Mouse (Mus musculus): Measurements from ENCODE around the gene Insr. TPM values are rescaled to one million over a fixed set of nuclear protein-coding genes. Genes with fewer than 3 reads are reported as not detected.
"Not testable (repeated sequence)": the region's sequence is repeated elsewhere in the genome, so short reads cannot be mapped to it uniquely, and the experiment has no call there.

The Insr gene
- polyA plus RNA-seq, 1 experiment from 2014 or later, result 49.3 TPM

DNA sequence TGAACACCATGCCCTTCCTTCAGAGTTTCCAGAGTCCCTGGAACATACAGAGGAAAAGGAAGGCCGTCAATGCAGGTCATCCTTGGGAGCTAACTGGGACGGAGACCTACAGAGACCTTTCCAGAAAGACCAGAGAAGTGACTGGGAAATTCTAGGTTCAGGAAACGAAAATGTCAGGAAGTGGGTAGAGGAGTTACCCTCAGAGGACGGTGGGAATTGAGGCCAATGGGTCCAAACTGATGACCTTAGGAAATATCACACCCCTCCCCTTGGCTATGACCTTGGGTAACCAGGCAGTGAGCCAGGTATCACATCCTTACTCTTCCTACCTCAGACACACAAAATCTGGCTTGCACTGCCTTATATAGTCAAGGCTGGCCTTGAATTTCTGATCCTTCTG lies 32.1 kb upstream of the Insr start:
- Histone ChIP-seq H3K27me3 (ENCODE audit: control insufficient read depth, insufficient read depth, low read length) (no peaks in the 10 kb centered on the region), H3K36me3 (ENCODE audit: control insufficient read depth, insufficient read depth, low read length) (no peaks in the 10 kb centered on the region), H3K9me3 (ENCODE audit: control insufficient read depth, low read length) (no peaks in the 10 kb centered on the region), H3K4me1 (replicated peaks; ENCODE audit: control insufficient read depth, insufficient read depth, low read length) (no peaks in the 10 kb centered on the region), H3K9ac (ENCODE audit: low read depth, low read length) (no peak overlapping the region), H3K27ac (ENCODE audit: low read depth, low read length) (no peak overlapping the region), H3K4me2 (replicated peaks; ENCODE audit: low read depth, low read length) (no peak overlapping the region), H3K4me3 (ENCODE audit: low read depth, low read length) (no peak overlapping the region)
- ATAC-seq (ENCODE audit: low FRiP score), result no peak
- 76% methylated on average over 4 of the region's 4 CpGs for WGBS
- no peak for DNase-seq (ENCODE audit: low spot score)

DNA sequence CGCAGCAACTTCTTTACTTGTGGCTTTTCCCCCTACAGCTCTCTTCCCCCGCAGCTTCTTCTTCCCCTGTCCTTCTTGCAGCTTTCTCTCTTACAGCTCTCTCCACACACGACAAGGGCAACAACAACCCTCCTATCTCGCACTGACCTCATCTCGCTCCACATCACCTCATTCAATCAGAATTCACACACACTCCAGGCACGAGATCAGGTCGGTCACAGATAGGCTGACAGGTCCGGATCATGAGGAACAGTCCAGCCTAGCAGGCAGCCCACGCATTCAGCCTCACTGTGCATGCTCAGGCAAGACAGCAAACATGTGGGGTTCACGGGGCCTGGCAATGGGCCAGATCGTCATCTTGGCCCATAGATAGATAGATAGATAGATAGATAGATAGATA lies 30.2 kb upstream of the Insr start:
- H3K9me3 ChIP-seq (ENCODE audit: control insufficient read depth, low read length), result no peaks in the 10 kb centered on the region
- no peak overlapping the region for H3K27ac ChIP-seq (ENCODE audit: low read depth, low read length)
- WGBS, result 91% methylated on average over 11 of the region's 11 CpGs
- no peaks in the 10 kb centered on the region for H3K36me3 ChIP-seq (ENCODE audit: control insufficient read depth, insufficient read depth, low read length)
- no peak overlapping the region for H3K4me2 ChIP-seq (replicated peaks; ENCODE audit: low read depth, low read length)
- no peaks in the 10 kb centered on the region for H3K4me1 ChIP-seq (replicated peaks; ENCODE audit: control insufficient read depth, insufficient read depth, low read length)
- DNase-seq (ENCODE audit: low spot score) (no peak), ATAC-seq (ENCODE audit: low FRiP score) (no peak)
- no peak overlapping the region for H3K9ac ChIP-seq (ENCODE audit: low read depth, low read length)
- H3K4me3 ChIP-seq (ENCODE audit: low read depth, low read length), result no peak overlapping the region
- no peaks in the 10 kb centered on the region for H3K27me3 ChIP-seq (ENCODE audit: control insufficient read depth, insufficient read depth, low read length)

DNA sequence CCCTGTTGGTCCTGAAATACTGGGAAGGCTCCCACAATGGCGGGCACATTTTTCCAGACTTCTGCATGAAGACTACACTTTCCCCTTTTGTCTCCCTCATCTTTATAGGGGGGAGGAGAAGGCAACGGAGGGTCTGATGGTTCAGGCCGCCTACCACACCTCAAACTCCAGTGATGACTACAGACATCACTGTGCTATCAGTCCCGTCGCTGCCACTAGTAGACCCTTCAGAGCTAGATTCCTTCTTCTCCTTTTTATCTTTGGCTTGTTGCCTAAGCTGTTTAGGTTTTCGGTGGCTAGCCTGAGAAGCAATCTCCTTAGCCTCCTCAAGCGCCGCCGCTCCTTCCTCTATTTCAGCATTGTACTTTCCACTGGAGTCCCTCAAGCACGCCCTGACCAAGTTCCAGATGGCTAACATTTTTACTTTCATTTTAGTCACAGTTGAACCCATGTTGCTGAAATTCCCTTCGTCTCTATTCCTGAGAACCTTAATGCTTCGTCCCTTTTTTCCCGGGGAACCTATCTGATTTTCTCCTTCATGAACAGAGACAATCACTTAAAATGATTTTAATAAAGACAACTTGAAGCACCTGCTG lies 28.9 kb upstream of the Insr start:
- not testable (repeated sequence) for H3K4me1 ChIP-seq (replicated peaks; ENCODE audit: control insufficient read depth, insufficient read depth, low read length); H3K27ac ChIP-seq (ENCODE audit: low read depth, low read length); H3K4me3 ChIP-seq (ENCODE audit: low read depth, low read length); H3K27me3 ChIP-seq (ENCODE audit: control insufficient read depth, insufficient read depth, low read length); H3K4me2 ChIP-seq (replicated peaks; ENCODE audit: low read depth, low read length); H3K9me3 ChIP-seq (ENCODE audit: control insufficient read depth, low read length); ATAC-seq (ENCODE audit: low FRiP score); DNase-seq (ENCODE audit: low spot score); H3K9ac ChIP-seq (ENCODE audit: low read depth, low read length); H3K36me3 ChIP-seq (ENCODE audit: control insufficient read depth, insufficient read depth, low read length)
- WGBS, result 94% methylated on average over 13 of the region's 13 CpGs

DNA sequence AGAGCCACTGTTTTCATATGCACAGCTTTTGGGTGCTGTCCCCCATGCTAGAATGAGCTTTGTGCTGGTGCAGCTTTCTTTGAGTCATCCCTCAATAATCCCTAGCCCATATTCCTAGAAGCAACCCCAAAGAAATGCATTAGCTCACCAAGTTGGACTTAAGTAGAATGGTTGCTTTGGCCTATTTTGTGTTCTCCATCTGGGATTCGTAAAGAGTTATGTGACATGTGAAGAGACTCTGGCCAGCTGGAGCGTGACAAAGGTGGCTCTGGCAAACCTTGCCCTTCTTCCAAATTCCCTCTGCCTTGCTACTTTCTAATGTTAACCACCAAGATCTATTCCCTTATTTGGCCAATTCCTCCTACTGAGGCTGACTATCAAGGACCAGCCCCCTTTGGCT lies 22.7 kb upstream of the Insr start:
- WGBS, result 78% methylated on average over 2 of the region's 2 CpGs
- H3K4me2 ChIP-seq (replicated peaks; ENCODE audit: low read depth, low read length), result no peak overlapping the region
- DNase-seq (ENCODE audit: low spot score) (no peak), ATAC-seq (ENCODE audit: low FRiP score) (no peak)
- no peaks in the 10 kb centered on the region for H3K27me3 ChIP-seq (ENCODE audit: control insufficient read depth, insufficient read depth, low read length)
- H3K36me3 ChIP-seq (ENCODE audit: control insufficient read depth, insufficient read depth, low read length), result no peaks in the 10 kb centered on the region
- no peaks in the 10 kb centered on the region for H3K4me1 ChIP-seq (replicated peaks; ENCODE audit: control insufficient read depth, insufficient read depth, low read length)
- H3K9ac ChIP-seq (ENCODE audit: low read depth, low read length), result no peak overlapping the region
- H3K27ac ChIP-seq (ENCODE audit: low read depth, low read length), result no peak overlapping the region
- H3K9me3 ChIP-seq (ENCODE audit: control insufficient read depth, low read length), result no peaks in the 10 kb centered on the region
- H3K4me3 ChIP-seq (ENCODE audit: low read depth, low read length), result no peak overlapping the region

DNA sequence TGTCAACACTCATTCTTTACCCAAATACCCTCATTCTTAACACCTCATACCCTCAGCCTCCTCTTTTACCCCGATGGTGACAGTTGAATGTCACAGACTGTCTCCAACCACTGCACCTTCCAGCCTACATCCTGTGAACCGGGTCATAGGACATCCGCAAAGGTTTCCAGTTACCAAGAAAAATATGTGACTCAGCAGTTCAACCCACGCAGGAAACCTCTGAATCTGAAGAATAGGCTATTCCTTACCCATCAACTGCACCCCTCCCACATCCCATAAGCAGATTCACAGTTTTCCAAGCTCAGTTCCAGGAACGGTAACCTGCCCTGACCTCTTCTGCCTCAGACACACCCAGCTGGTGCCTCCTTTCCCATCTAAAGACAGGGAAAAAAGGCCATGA lies 19.9 kb upstream of the Insr start:
- no peak overlapping the region for H3K4me3 ChIP-seq (ENCODE audit: low read depth, low read length)
- H3K9ac ChIP-seq (ENCODE audit: low read depth, low read length), result no peak overlapping the region
- WGBS, result 80% methylated on average over 5 of the region's 5 CpGs
- no peak overlapping the region for H3K27ac ChIP-seq (ENCODE audit: low read depth, low read length)
- no peaks in the 10 kb centered on the region for H3K4me1 ChIP-seq (replicated peaks; ENCODE audit: control insufficient read depth, insufficient read depth, low read length)
- DNase-seq (ENCODE audit: low spot score) (no peak), ATAC-seq (ENCODE audit: low FRiP score) (no peak)
- no peak overlapping the region for H3K4me2 ChIP-seq (replicated peaks; ENCODE audit: low read depth, low read length)
- H3K36me3 ChIP-seq (ENCODE audit: control insufficient read depth, insufficient read depth, low read length), result no peaks in the 10 kb centered on the region
- no peaks in the 10 kb centered on the region for H3K27me3 ChIP-seq (ENCODE audit: control insufficient read depth, insufficient read depth, low read length)
- H3K9me3 ChIP-seq (ENCODE audit: control insufficient read depth, low read length), result no peaks in the 10 kb centered on the region

DNA sequence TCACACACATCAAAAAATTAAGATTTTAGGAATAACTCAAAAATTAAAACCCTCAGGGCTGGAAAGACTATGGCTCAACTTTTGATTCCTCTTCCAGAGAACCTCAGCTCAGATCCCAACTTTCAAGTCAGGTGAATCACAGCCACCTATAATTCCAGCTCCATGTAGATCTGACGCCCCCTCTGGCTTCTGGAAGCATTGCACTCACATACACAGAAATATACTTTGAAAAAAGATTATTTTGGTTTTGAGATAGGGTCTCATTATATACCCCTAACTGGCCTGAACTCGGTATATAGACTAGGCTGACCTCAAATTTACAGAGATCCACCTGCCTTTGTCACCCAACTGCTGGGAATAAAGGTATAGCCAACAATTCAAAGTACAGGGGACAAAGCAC lies 6.4 kb upstream of the Insr start:
- H3K9me3 ChIP-seq (ENCODE audit: control insufficient read depth, low read length), result no peaks in the 10 kb centered on the region
- H3K4me2 ChIP-seq (replicated peaks; ENCODE audit: low read depth, low read length), result no peak overlapping the region
- no peak overlapping the region for H3K9ac ChIP-seq (ENCODE audit: low read depth, low read length)
- H3K36me3 ChIP-seq (ENCODE audit: control insufficient read depth, insufficient read depth, low read length), result no peaks in the 10 kb centered on the region
- H3K4me1 ChIP-seq (replicated peaks; ENCODE audit: control insufficient read depth, insufficient read depth, low read length), result no peaks in the 10 kb centered on the region
- no peak for ATAC-seq (ENCODE audit: low FRiP score)
- H3K27ac ChIP-seq (ENCODE audit: low read depth, low read length), result no peak overlapping the region
- DNase-seq (ENCODE audit: low spot score), result no peak
- H3K27me3 ChIP-seq (ENCODE audit: control insufficient read depth, insufficient read depth, low read length), result no peaks in the 10 kb centered on the region
- H3K4me3 ChIP-seq (ENCODE audit: low read depth, low read length), result no peak overlapping the region
- WGBS, result 34% methylated on average over 2 of the region's 2 CpGs

DNA sequence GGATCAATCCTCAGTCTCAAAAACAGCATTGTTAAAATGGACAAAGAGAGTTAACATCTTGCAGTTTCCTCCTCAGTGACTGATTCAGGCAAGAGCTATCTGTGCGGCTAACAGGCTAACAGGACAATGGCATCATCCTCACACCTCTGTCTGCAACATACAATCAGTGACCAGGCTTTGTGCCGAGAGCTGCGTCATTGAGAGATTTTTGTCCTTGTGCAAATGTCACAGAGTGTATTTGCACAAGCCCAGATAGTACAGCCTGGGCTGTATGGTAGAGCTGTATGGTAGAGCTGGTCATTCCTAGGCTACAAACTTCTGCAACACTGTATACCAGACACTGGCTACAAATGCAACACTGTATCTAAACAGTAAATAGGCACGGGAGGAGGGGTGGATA lies 5.2 kb upstream of the Insr start:
- no peak overlapping the region for H3K4me2 ChIP-seq (replicated peaks; ENCODE audit: low read depth, low read length)
- no peak overlapping the region for H3K27ac ChIP-seq (ENCODE audit: low read depth, low read length)
- DNase-seq (ENCODE audit: low spot score) (no peak), ATAC-seq (ENCODE audit: low FRiP score) (no peak)
- no peaks in the 10 kb centered on the region for H3K4me1 ChIP-seq (replicated peaks; ENCODE audit: control insufficient read depth, insufficient read depth, low read length)
- WGBS, result 78% methylated on average over 4 of the region's 4 CpGs
- no peaks in the 10 kb centered on the region for H3K36me3 ChIP-seq (ENCODE audit: control insufficient read depth, insufficient read depth, low read length)
- H3K9ac ChIP-seq (ENCODE audit: low read depth, low read length), result no peak overlapping the region
- H3K27me3 ChIP-seq (ENCODE audit: control insufficient read depth, insufficient read depth, low read length), result no peaks in the 10 kb centered on the region; the same call in 1 of the 2 replicates
- H3K9me3 ChIP-seq (ENCODE audit: control insufficient read depth, low read length), result no peaks in the 10 kb centered on the region
- H3K4me3 ChIP-seq (ENCODE audit: low read depth, low read length), result no peak overlapping the region

DNA sequence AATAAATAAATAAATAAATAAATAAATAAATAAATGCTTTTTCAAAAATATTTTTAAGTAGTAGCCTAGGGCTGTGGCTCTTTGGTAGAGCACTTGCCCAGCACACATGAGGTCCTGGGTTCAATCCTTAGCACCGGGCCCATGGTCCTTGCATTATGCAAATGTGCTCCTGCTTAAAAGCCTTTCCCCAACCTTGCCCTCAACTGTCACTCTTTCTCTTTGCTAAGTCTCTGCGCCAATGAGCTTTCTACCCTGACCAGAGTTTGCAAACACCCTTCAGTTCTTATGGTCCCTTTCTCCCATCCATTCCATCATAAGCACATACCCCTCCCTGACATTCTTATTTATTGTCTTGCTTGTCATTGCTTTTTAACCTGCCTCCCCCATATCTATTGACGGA lies 1.9 kb upstream of the Insr start:
- Histone ChIP-seq H3K4me3 (ENCODE audit: low read depth, low read length) (no peak overlapping the region), H3K4me1 (replicated peaks; ENCODE audit: control insufficient read depth, insufficient read depth, low read length) (peaks cover 6% of the 10 kb centered on the region; the same call in 1 of the 2 replicates), H3K27me3 (ENCODE audit: control insufficient read depth, insufficient read depth, low read length) (no peaks in the 10 kb centered on the region; the same call in 1 of the 2 replicates), H3K9me3 (ENCODE audit: control insufficient read depth, low read length) (no peaks in the 10 kb centered on the region), H3K27ac (ENCODE audit: low read depth, low read length) (no peak overlapping the region), H3K4me2 (replicated peaks; ENCODE audit: low read depth, low read length) (no peak overlapping the region), H3K9ac (ENCODE audit: low read depth, low read length) (no peak overlapping the region), H3K36me3 (ENCODE audit: control insufficient read depth, insufficient read depth, low read length) (no peaks in the 10 kb centered on the region)
- DNase-seq (ENCODE audit: low spot score) (no peak), ATAC-seq (ENCODE audit: low FRiP score) (no peak)
- 87% methylated on average over 3 of the region's 3 CpGs for WGBS

DNA sequence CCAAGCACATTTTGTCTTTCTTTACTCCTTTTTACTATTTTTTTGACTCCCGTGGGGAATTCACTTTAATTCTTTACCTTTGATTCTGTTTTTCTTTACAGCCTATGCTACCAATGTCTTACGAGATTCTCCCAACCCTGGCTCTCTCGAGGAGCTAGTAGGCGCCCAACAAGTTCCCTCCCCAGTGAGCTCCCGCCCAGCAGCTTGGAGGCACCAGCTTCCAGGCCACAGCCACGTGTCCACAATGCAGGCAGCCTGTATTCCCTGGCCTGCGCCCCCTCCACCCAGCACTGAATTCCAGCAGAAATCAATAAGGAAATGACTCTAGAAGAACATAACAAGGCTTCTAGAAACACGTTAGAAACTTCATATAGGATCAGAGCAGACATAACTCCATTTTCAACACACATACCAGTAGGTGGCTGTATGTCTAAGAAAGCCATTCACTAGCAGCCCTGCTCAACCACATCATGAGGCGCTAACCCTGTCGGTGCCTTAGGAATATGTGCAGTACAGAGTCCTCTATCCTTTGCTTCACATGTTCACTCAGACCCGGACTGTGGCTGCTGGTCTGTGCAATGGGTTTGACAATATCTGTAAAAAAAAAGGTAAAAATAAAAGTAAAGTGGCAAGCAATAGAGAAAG lies 971 bp upstream of the Insr start:
- no peak overlapping the region for H3K4me2 ChIP-seq (replicated peaks; ENCODE audit: low read depth, low read length)
- 40% methylated on average over 11 of the region's 11 CpGs for WGBS
- no peaks in the 10 kb centered on the region; the same call in 1 of the 2 replicates for H3K27me3 ChIP-seq (ENCODE audit: control insufficient read depth, insufficient read depth, low read length)
- DNase-seq (ENCODE audit: low spot score), result peak; percentile 19
- no peak overlapping the region for H3K4me3 ChIP-seq (ENCODE audit: low read depth, low read length)
- H3K9ac ChIP-seq (ENCODE audit: low read depth, low read length), result no peak overlapping the region
- peaks cover 6% of the 10 kb centered on the region; the same call in 1 of the 2 replicates for H3K4me1 ChIP-seq (replicated peaks; ENCODE audit: control insufficient read depth, insufficient read depth, low read length)
- H3K27ac ChIP-seq (ENCODE audit: low read depth, low read length), result no peak overlapping the region
- no peaks in the 10 kb centered on the region for H3K9me3 ChIP-seq (ENCODE audit: control insufficient read depth, low read length)
- no peaks in the 10 kb centered on the region for H3K36me3 ChIP-seq (ENCODE audit: control insufficient read depth, insufficient read depth, low read length)
- ATAC-seq (ENCODE audit: low FRiP score), result no peak

All from hindbrain, embryonic 11.5 days (tissue).